Mouse (Mus musculus) erythroblast, embryonic 14.5 days (primary cell): ENCODE measurements at regions not wholly inside any gene's neighbourhood (a gene's known extent, or its start where the extent isn't known, plus 50 kb on each side); places are given as distances from the start of the nearest gene placed in this dataset.

Experiments used
- GATA1 ChIP-seq: IDR thresholded peaks from 2 replicates; pipeline ENCODE4 v1.6.1; 2012; ENCODE audit warnings: low read length, inconsistent platforms, mixed read lengths
- TAL1 ChIP-seq: IDR thresholded peaks from 3 replicates; pipeline ENCODE4 v1.6.1; 2012; ENCODE audit warnings: low read length, inconsistent platforms, mixed read lengths

DNA sequence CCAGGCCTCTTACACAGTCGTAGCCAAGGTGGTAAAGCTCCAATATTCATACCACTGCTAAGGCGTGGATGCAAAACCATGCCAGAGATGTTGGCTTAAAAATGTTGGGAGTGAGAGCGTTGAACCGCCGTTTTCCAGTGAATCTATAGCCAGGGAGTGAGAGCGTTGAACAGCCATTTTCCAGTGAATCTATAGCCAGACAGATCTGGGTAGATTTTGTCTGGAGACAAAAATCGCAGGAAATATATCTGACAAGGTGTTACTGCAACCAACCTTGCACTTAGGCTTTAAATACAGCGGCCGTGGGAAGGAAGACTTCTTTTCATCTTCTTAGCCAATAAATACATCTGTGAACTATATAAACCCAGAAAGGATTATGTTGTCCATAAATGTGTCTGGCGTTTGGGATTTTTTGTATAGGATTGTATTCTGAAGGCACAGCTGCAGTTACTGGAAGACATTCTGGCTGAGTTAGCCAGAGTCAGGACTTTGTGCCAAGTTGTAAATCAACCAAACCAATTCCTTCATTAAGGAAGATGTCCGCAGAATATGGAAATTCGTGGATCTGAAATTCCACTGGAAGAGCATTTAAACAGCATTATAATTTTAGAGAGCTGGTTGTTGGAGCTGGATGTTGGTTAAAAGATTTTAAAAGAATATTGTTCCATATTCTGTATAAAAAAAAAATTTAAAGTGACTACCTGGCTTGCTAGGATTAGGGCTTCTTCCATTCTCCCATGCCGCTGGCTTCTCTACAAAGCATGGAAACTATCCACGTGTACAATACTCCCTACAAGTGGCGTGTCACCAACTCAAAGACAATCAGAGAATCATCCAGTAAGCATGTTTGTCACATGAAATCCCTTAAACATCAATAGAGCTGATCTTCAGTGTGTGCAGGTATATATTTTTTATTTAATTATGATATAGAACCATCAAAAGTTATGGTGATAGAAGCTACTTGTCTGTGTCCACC, 75.8 kb upstream of the Cpm start:
- TF ChIP-seq GATA1 (no peak), TAL1 (no peak)
